Mouse (Mus musculus) heart, postnatal 14 days (tissue): ENCODE data around the gene Hmgcs1. TPM values are rescaled to one million over a fixed set of nuclear protein-coding genes. Genes with fewer than 3 reads are reported as not detected.
"Not testable (repeated sequence)": the region's sequence is repeated elsewhere in the genome, so short reads cannot be mapped to it uniquely, and the experiment has no call there.

Experiments used
- DNase-seq, 2 experiments: peaks; one replicate each; pipeline ENCODE4 v3.0.0; 2021 to 2022
- intact Hi-C: fragments of 180-260 bp; cut with DNase I; formaldehyde crosslinking; loops from one replicate; pipeline ENCODE4 v1.15.1; 2025
- long read RNA-seq, 2 experiments: library from polyadenylated mRNA; stranded (forward); transcript quantifications; one replicate each; pipeline ENCODE4 v2.0.0; 2021
- total RNA-seq, 2 experiments: library from RNA; stranded (reverse); gene quantifications; 2 replicates each; pipeline ENCODE4 v1.2.3; 2021

The Hmgcs1 gene
- total RNA-seq: 10 to 100 TPM; 50.6 to 51.5 TPM
- long read RNA-seq, experiment 1, transcript Hmgcs1-202 (11 exons, 3,464 nt): minor isoform, 25 of 61 reads
- long read RNA-seq, experiment 1, transcript Hmgcs1-201 (10 exons, 3,245 nt): major isoform, 27 of 61 reads
- long read RNA-seq, experiment 1, partial matches to known transcripts: 5 of 61 reads
- long read RNA-seq, experiment 1, other reads (novel, unspliced or antisense): 4 of 61 reads
- long read RNA-seq, experiment 2, transcript Hmgcs1-201 (10 exons, 3,245 nt): major isoform, 35 of 79 reads
- long read RNA-seq, experiment 2, transcript Hmgcs1-202 (11 exons, 3,464 nt): minor isoform, 30 of 79 reads
- long read RNA-seq, experiment 2, partial matches to known transcripts: 6 of 79 reads
- long read RNA-seq, experiment 2, other reads (novel, unspliced or antisense): 8 of 79 reads

GRCm38 (mm10) chr13:119690039-119690728, at the start of gene Hmgcs1:
Hmgcs1 (plus strand) TSS chr13:119690379.
- intact Hi-C loops: loop anchor here (5.0 kb wide), 1 partner anchor 53 kb away; no protein-coding TSS in a partner anchor
- DNase-seq: peak; percentile 98

GRCm38 (mm10) chr13:119640504-119640903, 49.7 kb upstream of the Hmgcs1 start:
- intact Hi-C loops: loop anchor here (2.0 to 5.0 kb wide), 3 partner anchors 82 to 152 kb away; partner anchors contain the start of gene Zfp131
- peak; percentile 13 to 43 for DNase-seq

GRCm38 (mm10) chr13:119641145-119641544, 49.0 kb upstream of the Hmgcs1 start:
- intact Hi-C loops: loop anchor here (2.0 to 5.0 kb wide), 3 partner anchors 81 to 151 kb away; partner anchors contain the start of gene Zfp131
- no peak for DNase-seq

DNA sequence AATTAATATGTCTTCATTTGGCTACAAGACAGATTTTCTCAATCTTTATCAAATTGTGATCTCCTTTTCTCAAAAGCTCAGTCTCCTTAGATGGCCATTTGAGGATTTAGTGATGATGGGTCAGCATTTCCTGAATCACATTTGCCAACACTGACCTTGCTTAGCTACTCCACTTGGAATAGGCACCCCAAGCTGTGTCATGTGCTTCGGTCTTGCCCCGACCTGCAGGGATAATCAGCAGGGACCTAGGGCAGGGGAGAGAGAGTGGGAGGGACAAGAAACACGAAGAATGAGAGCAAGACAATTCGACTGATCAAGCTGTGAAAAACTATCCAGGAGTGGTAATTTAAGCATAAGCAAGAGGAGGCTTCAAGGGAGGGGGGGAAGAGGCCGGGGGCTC, 45.4 kb upstream of the Hmgcs1 start:
- intact Hi-C loops: loop anchor here (5.0 kb wide), 2 partner anchors 78 to 148 kb away; partner anchors contain the start of gene Zfp131
- no peak for DNase-seq

GRCm38 (mm10) chr13:119646511-119646910, 43.7 kb upstream of the Hmgcs1 start:
- intact Hi-C loops: no loop called here
- DNase-seq: no peak

GRCm38 (mm10) chr13:119648891-119649698, 41.1 kb upstream of the Hmgcs1 start:
- intact Hi-C loops: no loop called here
- DNase-seq: no peak

DNA sequence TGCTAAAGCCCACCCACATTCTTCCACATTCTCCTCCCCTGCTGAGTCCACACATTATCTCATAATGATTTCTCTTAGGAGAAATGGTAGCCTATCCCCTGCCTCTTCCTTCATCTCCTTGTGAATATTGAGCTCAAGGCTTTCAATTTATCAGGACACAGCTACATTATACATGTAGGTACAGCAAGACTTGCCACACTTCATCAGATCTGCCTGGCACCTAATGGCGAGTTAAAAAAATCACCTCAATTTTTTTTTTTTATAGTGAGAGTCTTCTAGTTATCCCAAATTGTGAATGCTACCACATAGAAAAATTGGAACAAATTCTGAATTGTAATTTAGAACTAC, 40.5 kb upstream of the Hmgcs1 start:
- no peak for DNase-seq
- intact Hi-C loops: no loop called here

DNA sequence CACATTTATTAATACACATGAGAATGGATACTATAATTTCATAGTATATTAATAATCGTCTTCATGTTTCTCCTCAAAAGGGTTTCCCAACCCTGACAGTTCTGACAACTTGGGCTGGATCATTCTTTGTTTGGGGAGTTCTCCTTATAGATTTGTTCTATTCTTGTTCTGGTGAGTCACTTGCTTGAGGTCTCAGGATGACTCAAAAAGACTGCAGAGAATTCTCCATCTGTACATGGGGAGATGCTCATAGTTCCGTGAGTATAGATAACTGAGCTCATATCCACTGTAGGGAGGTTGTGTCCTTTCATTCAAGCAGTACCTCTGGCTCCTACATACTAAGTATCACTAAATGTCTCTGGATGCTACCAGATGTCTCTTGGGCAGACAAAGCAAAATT, 35.4 kb upstream of the Hmgcs1 start:
- intact Hi-C loops: no loop called here
- no peak for DNase-seq

DNA sequence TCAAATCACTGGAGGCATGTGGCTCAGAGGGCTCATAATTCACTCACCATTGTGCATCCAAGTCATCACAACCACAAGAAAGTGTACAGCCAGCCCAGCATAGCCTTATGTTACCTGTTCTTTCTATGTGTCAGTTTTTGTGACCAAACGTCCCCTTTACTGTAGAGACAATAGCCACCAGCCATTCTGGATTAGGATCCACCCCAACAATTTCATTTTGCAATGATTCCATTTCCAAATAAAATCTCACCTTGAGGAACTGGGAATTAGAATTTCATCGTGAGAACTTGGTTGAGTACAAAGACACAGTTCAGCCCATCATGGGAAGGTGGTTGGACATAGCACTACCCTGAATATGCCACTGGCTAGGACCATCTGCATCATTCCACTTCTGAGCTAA, 33.9 kb upstream of the Hmgcs1 start:
- DNase-seq: no peak

DNA sequence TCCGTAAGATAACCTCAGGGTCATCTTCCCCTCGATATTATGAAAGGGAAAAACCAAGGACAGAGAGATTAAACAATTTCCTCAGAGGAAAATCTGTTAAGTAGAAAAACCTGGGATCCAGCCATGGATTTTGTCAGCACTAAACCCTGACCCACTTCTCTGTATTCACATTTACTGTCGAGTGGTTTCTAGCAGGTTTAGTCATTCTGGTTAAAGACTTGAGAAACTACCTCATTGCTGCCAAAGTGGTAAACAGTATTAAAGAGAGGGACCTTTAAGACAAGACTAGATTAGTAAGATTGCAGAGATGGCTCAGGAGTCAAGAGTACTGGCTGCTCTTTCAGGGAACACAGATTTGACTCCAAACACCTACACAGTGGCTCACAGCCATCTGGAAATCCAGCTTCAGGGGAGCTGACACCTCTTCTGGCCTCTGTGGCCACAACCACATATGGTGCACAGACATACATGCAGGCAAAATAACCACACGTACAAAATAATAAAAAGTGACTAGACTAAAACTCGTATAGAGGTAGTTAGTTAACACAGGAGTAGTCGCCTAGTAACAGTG, 33.2 kb upstream of the Hmgcs1 start:
- intact Hi-C loops: no loop called here
- DNase-seq: no peak

More for the DNA sequence above, 33.9 kb upstream of the Hmgcs1 start:
- intact Hi-C loops: no loop called here

DNA sequence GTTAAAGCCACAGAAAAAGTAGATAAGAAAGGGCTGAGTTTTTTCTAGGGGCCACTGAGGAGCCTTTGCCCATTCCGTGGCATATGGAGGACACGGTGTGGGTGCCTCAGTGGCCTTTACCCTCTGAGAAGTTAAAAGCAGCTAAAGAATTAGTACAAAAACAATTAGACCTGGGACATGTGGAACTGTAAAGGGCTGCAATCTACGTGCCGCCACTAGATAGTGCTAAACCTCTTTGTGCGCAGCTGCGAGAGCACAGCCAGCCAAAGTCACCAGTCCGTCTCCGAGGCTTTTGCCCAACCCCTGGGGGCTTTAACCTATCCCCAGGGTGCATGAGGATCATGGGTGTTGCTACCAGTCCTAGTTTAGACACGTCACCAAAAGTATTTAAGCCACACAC, 28.8 kb upstream of the Hmgcs1 start:
- intact Hi-C loops: not testable (repeated sequence)
- DNase-seq: peak in 1 of 2 experiments; percentile 11

DNA sequence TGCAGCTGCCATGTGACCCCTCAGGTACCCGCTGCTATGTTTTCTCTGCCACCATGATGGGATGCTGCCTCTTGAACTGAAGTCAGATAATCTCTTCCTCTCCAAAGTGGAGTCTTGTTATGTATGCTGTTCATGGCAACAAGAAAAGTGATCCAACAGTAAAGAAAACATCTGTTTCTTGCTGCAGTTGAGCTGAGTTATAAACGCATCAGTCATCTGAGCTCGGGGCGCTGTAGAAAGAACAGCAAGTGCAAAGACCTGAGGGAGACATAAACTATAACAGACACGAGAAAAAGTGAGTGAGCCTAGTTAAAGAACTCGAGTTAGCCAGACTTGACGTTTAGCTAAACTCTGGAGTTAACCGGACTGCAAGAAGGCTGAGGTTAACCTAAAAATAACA, 11.4 kb upstream of the Hmgcs1 start:
- no peak for DNase-seq
- intact Hi-C loops: no loop called here

DNA sequence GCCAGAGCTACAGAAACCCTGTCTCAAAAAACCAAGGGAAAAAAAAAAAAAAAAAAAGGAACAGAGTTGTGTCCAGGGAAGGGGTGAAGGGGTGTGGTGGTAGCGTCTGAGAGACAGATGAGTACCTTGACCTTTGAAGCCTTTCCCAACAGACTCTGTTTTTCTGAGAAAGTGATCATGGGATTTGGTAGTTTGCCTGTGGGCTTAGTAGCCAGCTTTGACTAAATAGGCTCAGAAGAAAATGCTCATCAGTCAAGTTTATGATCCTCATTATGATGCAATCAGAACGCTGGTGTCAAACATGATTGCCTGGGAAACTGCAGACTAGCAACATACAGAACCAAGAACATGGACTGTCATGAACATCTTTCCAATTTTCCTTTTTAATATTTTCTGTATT, 10.5 kb upstream of the Hmgcs1 start:
- intact Hi-C loops: no loop called here

DNA sequence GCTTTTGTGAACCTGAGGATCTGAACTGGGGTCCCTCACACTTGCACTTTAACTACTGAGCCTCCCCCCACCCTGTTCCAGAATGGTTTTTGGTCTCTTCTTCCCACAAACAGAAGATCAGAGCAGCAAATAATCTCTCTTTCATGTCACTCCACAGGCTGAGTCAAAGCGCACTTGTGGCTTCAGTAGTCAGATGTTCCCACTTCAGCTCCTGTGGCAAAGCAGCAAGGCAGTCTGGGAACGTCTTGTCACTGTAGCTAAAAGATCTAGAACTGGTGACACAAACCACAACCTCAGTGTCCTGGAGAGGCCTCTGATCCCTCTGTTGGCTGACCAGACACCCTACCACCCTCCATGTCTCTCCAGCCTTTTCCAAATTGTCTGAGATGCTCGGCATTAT, 9.0 kb upstream of the Hmgcs1 start:
- DNase-seq: no peak
- intact Hi-C loops: no loop called here

More for the DNA sequence above, 10.5 kb upstream of the Hmgcs1 start:
- no peak for DNase-seq

- intact Hi-C loops: no loop called here
- no peak for DNase-seq
These were observed 5.6 kb upstream of the Hmgcs1 start for GRCm38 (mm10) chr13:119684416-119685177.

DNA sequence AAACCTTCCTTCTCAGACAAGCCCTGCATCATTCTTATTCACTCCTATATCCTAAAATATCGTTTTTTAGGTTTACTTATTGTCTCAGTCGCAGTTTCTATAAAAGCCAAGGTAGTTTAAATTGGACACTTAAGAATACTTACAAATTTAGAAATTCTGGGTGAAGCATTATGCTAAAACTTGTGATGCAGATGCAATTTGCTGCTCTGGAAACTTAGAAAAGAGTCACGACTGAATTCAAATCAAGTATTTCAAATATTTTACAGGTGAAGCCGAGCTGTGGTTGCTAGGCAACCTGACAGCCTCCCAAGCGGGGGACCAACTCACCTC, 505 bp upstream of the Hmgcs1 start:
- no peak for DNase-seq
- intact Hi-C loops: loop anchor here (5.0 kb wide), 1 partner anchor 52 kb away; no protein-coding TSS in a partner anchor

DNA sequence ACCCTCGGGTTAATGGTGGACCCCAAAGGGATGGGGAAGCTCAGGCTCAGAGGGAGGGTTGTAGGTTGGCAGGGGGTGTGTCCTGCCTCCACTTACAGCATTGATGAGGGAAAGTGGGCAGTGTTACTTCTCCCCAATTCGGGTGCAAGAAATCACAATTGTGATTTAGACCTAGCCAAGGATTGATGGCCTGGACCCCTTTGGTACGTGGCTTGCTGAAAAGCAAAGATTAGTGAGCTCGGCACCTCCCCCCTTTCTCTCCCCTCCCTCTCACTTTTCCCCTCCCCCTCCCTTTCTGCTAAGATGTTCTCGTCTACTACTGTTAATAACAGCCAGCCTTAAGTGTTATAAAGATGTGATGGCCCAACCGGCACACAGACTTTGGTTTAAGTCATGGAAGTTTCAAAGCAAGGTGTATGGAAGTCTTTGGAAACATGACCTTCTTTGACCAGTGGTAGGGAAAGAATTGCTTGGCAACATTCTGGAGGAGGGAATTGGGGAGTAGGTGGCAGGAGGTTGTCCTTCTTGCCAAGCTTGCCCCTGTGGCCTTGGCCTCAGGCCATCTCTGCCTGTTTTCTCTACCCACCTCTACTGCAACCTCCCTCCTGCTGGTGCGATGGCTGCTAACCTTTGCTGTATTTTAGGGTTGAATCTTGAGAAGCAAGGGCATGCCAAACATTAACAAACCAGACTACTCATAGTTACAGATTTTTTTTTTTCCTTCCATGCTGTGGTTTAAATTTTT, 869 bp downstream of the Hmgcs1 start:
- DNase-seq: no peak
- intact Hi-C loops: loop anchor here (5.0 kb wide), 1 partner anchor 54 kb away; no protein-coding TSS in a partner anchor

GRCm38 (mm10) chr13:119691958-119692357, 1.8 kb downstream of the Hmgcs1 start:
- not testable (repeated sequence) for DNase-seq
- intact Hi-C loops: loop anchor here (5.0 kb wide), 1 partner anchor 55 kb away; no protein-coding TSS in a partner anchor

GRCm38 (mm10) chr13:119695676-119696075, 5.5 kb downstream of the Hmgcs1 start:
- intact Hi-C loops: loop anchor here (5.0 kb wide), 1 partner anchor 92 kb away; no protein-coding TSS in a partner anchor

More at GRCm38 (mm10) chr13:119695676-119696075, 5.5 kb downstream of the Hmgcs1 start:
- no peak for DNase-seq
